Mouse (Mus musculus): ENCODE results near the gene Fam229b.

The Fam229b gene

GRCm38 (mm10) chr10:39133462-39134310 is at the start of gene Fam229b, which contains the start of gene Tube1:
TSS of gene Fam229b (minus strand) at chr10:39133914.
TSS of gene Tube1 (plus strand) at chr10:39133976.
- peak; percentile 90 for DNase-seq (ENCODE audit: low read depth)

- DNase-seq (ENCODE audit: low read depth): no peak
These were observed 43.3 kb upstream of the Fam229b start for GRCm38 (mm10) chr10:39176981-39177380.

- DNase-seq (ENCODE audit: low read depth): no peak
These were observed 39.4 kb upstream of the Fam229b start for GRCm38 (mm10) chr10:39173077-39173476.

GRCm38 (mm10) chr10:39172540-39172931 is 38.8 kb upstream of the Fam229b start:
- DNase-seq (ENCODE audit: low read depth): no peak

GRCm38 (mm10) chr10:39171603-39172539 is 38.2 kb upstream of the Fam229b start:
- DNase-seq (ENCODE audit: low read depth): peak; percentile 78

GRCm38 (mm10) chr10:39171134-39171533 is 37.4 kb upstream of the Fam229b start:
- DNase-seq (ENCODE audit: low read depth): peak; percentile 82

GRCm38 (mm10) chr10:39170706-39171105 is 37.0 kb upstream of the Fam229b start:
- DNase-seq (ENCODE audit: low read depth): no peak

GRCm38 (mm10) chr10:39170181-39170580 is 36.5 kb upstream of the Fam229b start:
- DNase-seq (ENCODE audit: low read depth): peak; percentile 39

- DNase-seq (ENCODE audit: low read depth): no peak
These were observed 35.9 kb upstream of the Fam229b start for GRCm38 (mm10) chr10:39169642-39170041.

GRCm38 (mm10) chr10:39167611-39168010 is 33.9 kb upstream of the Fam229b start:
- DNase-seq (ENCODE audit: low read depth): no peak

- no peak for DNase-seq (ENCODE audit: low read depth)
These were observed 32.0 kb upstream of the Fam229b start for GRCm38 (mm10) chr10:39165632-39166115.

- no peak for DNase-seq (ENCODE audit: low read depth)
These were observed 30.0 kb upstream of the Fam229b start, which contains the start of gene Ccn6 for GRCm38 (mm10) chr10:39163694-39164093. TSS of gene Ccn6 (minus strand) at chr10:39163794.

GRCm38 (mm10) chr10:39162666-39163484 is 29.2 kb upstream of the Fam229b start:
- no peak for DNase-seq (ENCODE audit: low read depth)

- no peak for DNase-seq (ENCODE audit: low read depth)
These were observed 27.7 kb upstream of the Fam229b start for GRCm38 (mm10) chr10:39161406-39161805.

- no peak for DNase-seq (ENCODE audit: low read depth)
These were observed 24.6 kb upstream of the Fam229b start for GRCm38 (mm10) chr10:39158306-39158705.

- DNase-seq (ENCODE audit: low read depth): no peak
These were observed 23.6 kb upstream of the Fam229b start for GRCm38 (mm10) chr10:39157321-39157720.

- no peak for DNase-seq (ENCODE audit: low read depth)
These were observed 23.0 kb upstream of the Fam229b start for GRCm38 (mm10) chr10:39156719-39157118.

GRCm38 (mm10) chr10:39142216-39142615 is 8.5 kb upstream of the Fam229b start:
- DNase-seq (ENCODE audit: low read depth): no peak

- DNase-seq (ENCODE audit: low read depth): peak; percentile 8
These were observed 7.7 kb upstream of the Fam229b start for GRCm38 (mm10) chr10:39141401-39141800.

- DNase-seq (ENCODE audit: low read depth): no peak
These were observed 7.1 kb upstream of the Fam229b start for GRCm38 (mm10) chr10:39140843-39141242.

- no peak for DNase-seq (ENCODE audit: low read depth)
These were observed 5.0 kb upstream of the Fam229b start for GRCm38 (mm10) chr10:39138761-39139160.

Data from c-Kit-positive CD71-positive TER-119-negative erythroid progenitor cells, embryonic 14.5 days (primary cell).